Mouse (Mus musculus): ENCODE data around the gene Clnk.

DNA sequence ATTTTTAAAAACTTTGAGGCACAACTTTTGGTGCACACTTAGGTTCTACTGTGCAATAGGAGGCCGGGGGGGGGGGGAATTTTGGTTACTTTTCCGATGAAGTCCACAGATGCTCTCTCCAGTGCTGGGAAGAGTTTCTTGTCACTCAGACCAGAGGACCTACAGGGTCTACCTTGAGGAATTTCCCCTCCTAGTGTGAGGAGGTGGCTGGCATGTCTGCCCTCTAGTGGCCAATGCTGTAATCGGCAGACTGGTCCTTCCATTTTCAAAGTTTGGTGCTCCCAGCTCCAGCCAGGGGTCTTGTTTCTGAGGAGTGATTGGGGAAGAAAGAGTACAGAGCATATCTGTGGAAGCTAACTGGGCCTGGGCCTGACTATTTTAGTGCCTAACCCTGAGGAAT is 121.7 kb downstream of the Clnk start:
- TF ChIP-seq CTCF (conservative IDR thresholded peaks at IDR 0.05; ENCODE audit: low read length) (peak; percentile 94), POU5F1 (IDR thresholded peaks at IDR 0.05; ENCODE audit: borderline replicate concordance, low read length) (no peak)

Data from E14TG2a.4 (cell line).